Mouse (Mus musculus): Measurements from ENCODE around the gene Defb47. TPM values are rescaled to one million over a fixed set of nuclear protein-coding genes. Genes with fewer than 3 reads are reported as not detected.

Gene Defb47
- total RNA-seq, 2 experiments from 2014 or later = not detected

Other genes with a start within 250 kb of the Defb47 start
- 10 to 100 TPM; 52.4 to 56.5 TPM for gene Ints6, start 236.9 kb upstream of the Defb47 start, total RNA-seq (2021)
- 10 to 100 TPM; 33.7 to 35.2 TPM for gene Wdfy2, start 160.4 kb upstream of the Defb47 start, total RNA-seq (2021)
- gene Defb48, start 13.6 kb upstream of the Defb47 start, total RNA-seq (2021) = not detected
- gene Defb43, start 13.7 kb downstream of the Defb47 start, total RNA-seq (2021) = not detected
- 1 to 10 TPM in 1 of 2 experiments, under 1 TPM in 1; 0.82 to 1.8 TPM for gene Defb42, start 48.9 kb downstream of the Defb47 start, total RNA-seq (2021)
- not detected for gene Defb30, start 51.9 kb downstream of the Defb47 start, total RNA-seq (2021)

Measured in adrenal gland, postnatal 4 days (tissue).